Mouse (Mus musculus): Measurements from ENCODE around the gene Gm11639. TPM values are rescaled to one million over a fixed set of nuclear protein-coding genes. Genes with fewer than 3 reads are reported as not detected.
A peak's percentile ranks its signal among the peaks of the same experiment; 100 is the strongest.
"Not testable (repeated sequence)": the region's sequence is repeated elsewhere in the genome, so short reads cannot be mapped to it uniquely, and the experiment has no call there.

Gene Gm11639
- total and polyA plus RNA-seq, 2 experiments from 2014 or later, result 0.01 TPM; not detected in 1

- peak; percentile 27; the same call in 1 of the 2 replicates for ATAC-seq (ENCODE audit: insufficient read depth, low read depth)
- Histone ChIP-seq H3K27ac (ENCODE audit: low read depth) (no peak overlapping the region), H3K9me3 (replicated peaks; ENCODE audit: control insufficient read depth, low read length) (no peaks in the 10 kb centered on the region), H3K36me3 (replicated peaks; ENCODE audit: control insufficient read depth, insufficient read depth, low read length) (peaks cover 19% of the 10 kb centered on the region), H3K27me3 (ENCODE audit: control insufficient read depth, insufficient read depth, low read length) (no peaks in the 10 kb centered on the region), H3K9ac (replicated peaks; ENCODE audit: low read depth, low read length) (peak overlapping the region; percentile 62), H3K4me1 (ENCODE audit: control insufficient read depth, insufficient read depth) (peaks cover 11% of the 10 kb centered on the region), H3K4me2 (ENCODE audit: low read depth, low read length) (peak overlapping the region; percentile 94), H3K4me3 (ENCODE audit: low read depth, low read length) (peak overlapping the region; percentile 89)
- no peak for TF ChIP-seq EP300 (IDR thresholded peaks at IDR 0.05; ENCODE audit: low read depth)
- no peak for TF ChIP-seq CTCF (IDR thresholded peaks at IDR 0.05; ENCODE audit: low read depth)
- DNase-seq (ENCODE audit: low spot score), result no peak
- WGBS, result under 1% methylated on average over 48 of the region's 49 CpGs
Measured at GRCm38 (mm10) chr11:105126520-105127029, 441.1 kb downstream of the Gm11639 start.

DNA sequence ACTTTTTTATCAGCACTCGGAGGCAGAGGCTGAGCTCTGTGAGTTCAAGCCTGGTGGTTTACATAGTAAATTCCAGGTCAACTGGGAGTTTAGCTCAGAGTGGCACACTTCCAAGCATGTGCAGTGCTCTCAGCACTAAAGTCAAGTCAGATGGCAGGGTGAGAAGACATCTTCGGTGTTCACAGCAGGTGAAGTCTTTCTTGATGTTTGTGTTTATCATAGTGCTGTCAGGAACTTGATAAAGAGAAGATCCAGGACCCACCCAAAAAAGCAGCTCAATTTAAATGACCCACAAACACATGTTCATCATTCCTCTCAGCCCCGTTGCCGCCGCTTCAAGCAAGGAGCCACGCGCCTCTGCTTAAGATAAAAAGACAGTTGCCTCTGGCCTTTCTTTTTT lies 450.2 kb downstream of the Gm11639 start:
- 92% methylated on average over 7 of the region's 7 CpGs for WGBS
- H3K27ac ChIP-seq (ENCODE audit: low read depth), result no peak overlapping the region
- H3K4me2 ChIP-seq (ENCODE audit: low read depth, low read length), result no peak overlapping the region
- no peaks in the 10 kb centered on the region for H3K9me3 ChIP-seq (replicated peaks; ENCODE audit: control insufficient read depth, low read length)
- no peak overlapping the region for H3K9ac ChIP-seq (replicated peaks; ENCODE audit: low read depth, low read length)
- H3K36me3 ChIP-seq (replicated peaks; ENCODE audit: control insufficient read depth, insufficient read depth, low read length), result peaks cover 97% of the 10 kb centered on the region
- no peak for DNase-seq (ENCODE audit: low spot score)
- ATAC-seq (ENCODE audit: insufficient read depth, low read depth), result no peak
- H3K4me3 ChIP-seq (ENCODE audit: low read depth, low read length), result no peak overlapping the region
- H3K27me3 ChIP-seq (ENCODE audit: control insufficient read depth, insufficient read depth, low read length), result no peaks in the 10 kb centered on the region
- no peak for TF ChIP-seq CTCF (IDR thresholded peaks at IDR 0.05; ENCODE audit: low read depth)
- no peak for TF ChIP-seq EP300 (IDR thresholded peaks at IDR 0.05; ENCODE audit: low read depth)
- no peaks in the 10 kb centered on the region for H3K4me1 ChIP-seq (ENCODE audit: control insufficient read depth, insufficient read depth)

GRCm38 (mm10) chr11:105137255-105137654 lies 451.7 kb downstream of the Gm11639 start:
- not testable (repeated sequence) for H3K27me3 ChIP-seq (ENCODE audit: control insufficient read depth, insufficient read depth, low read length); ATAC-seq (ENCODE audit: insufficient read depth, low read depth); H3K4me3 ChIP-seq (ENCODE audit: low read depth, low read length); H3K4me2 ChIP-seq (ENCODE audit: low read depth, low read length); H3K9ac ChIP-seq (replicated peaks; ENCODE audit: low read depth, low read length); H3K27ac ChIP-seq (ENCODE audit: low read depth); H3K4me1 ChIP-seq (ENCODE audit: control insufficient read depth, insufficient read depth); DNase-seq (ENCODE audit: low spot score); H3K9me3 ChIP-seq (replicated peaks; ENCODE audit: control insufficient read depth, low read length)
- 85% methylated on average over 2 of the region's 2 CpGs for WGBS
- peaks cover 90% of the 10 kb centered on the region for H3K36me3 ChIP-seq (replicated peaks; ENCODE audit: control insufficient read depth, insufficient read depth, low read length)

DNA sequence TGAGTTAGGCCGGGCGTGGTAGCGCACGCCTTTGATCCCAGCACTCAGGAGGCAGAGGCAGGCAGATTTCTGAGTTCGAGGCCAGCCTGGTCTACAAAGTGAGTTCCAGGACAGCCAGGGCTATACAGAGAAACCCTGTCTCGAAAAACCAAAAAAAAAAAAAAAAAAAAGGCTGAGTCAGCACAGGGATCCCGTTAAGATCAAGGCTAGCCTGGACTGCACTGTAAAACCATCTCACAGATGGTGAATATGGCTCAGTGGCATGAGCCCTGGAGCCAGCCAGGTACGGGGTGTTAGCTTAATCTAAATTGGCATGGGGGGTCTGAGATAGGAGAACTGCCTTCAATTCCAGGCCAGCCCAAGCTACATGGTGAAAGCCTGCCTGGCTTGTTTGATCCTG lies 455.0 kb downstream of the Gm11639 start:
- peaks cover 58% of the 10 kb centered on the region for H3K36me3 ChIP-seq (replicated peaks; ENCODE audit: control insufficient read depth, insufficient read depth, low read length)
- H3K9me3 ChIP-seq (replicated peaks; ENCODE audit: control insufficient read depth, low read length); ATAC-seq (ENCODE audit: insufficient read depth, low read depth); H3K27me3 ChIP-seq (ENCODE audit: control insufficient read depth, insufficient read depth, low read length); H3K9ac ChIP-seq (replicated peaks; ENCODE audit: low read depth, low read length); H3K4me3 ChIP-seq (ENCODE audit: low read depth, low read length); H3K4me2 ChIP-seq (ENCODE audit: low read depth, low read length); DNase-seq (ENCODE audit: low spot score); H3K27ac ChIP-seq (ENCODE audit: low read depth); H3K4me1 ChIP-seq (ENCODE audit: control insufficient read depth, insufficient read depth): not testable (repeated sequence)
- WGBS, result 99% methylated on average over 7 of the region's 8 CpGs

GRCm38 (mm10) chr11:105141115-105141514 lies 455.6 kb downstream of the Gm11639 start:
- DNase-seq (ENCODE audit: low spot score), result no peak
- no peak overlapping the region for H3K4me2 ChIP-seq (ENCODE audit: low read depth, low read length)
- WGBS, result 89% methylated on average over 5 of the region's 5 CpGs
- peaks cover 52% of the 10 kb centered on the region for H3K36me3 ChIP-seq (replicated peaks; ENCODE audit: control insufficient read depth, insufficient read depth, low read length)
- no peak overlapping the region for H3K9ac ChIP-seq (replicated peaks; ENCODE audit: low read depth, low read length)
- H3K27ac ChIP-seq (ENCODE audit: low read depth), result no peak overlapping the region
- no peak for ATAC-seq (ENCODE audit: insufficient read depth, low read depth)
- H3K9me3 ChIP-seq (replicated peaks; ENCODE audit: control insufficient read depth, low read length), result no peaks in the 10 kb centered on the region
- no peaks in the 10 kb centered on the region for H3K27me3 ChIP-seq (ENCODE audit: control insufficient read depth, insufficient read depth, low read length)
- H3K4me1 ChIP-seq (ENCODE audit: control insufficient read depth, insufficient read depth), result no peaks in the 10 kb centered on the region
- no peak overlapping the region for H3K4me3 ChIP-seq (ENCODE audit: low read depth, low read length)
- TF ChIP-seq CTCF (IDR thresholded peaks at IDR 0.05; ENCODE audit: low read depth) (no peak), EP300 (IDR thresholded peaks at IDR 0.05; ENCODE audit: low read depth) (no peak)

DNA sequence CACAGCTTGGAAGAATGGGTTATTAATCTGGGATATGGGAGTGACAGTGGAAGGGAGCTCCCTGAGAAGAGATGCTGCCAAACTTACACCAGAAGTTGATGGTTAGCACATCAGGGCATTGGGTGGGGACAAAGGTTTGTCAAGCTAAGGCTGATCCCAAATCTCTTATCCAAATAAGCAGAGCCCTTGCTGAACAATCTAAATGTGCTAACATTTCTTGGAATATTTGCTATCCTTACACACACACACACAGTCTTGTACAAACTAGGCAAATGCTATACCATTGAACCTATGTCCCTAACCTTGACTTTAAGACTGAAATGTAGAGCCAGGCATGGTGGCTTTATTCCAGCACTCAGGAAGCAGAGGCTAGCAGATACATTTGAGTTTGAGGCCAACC lies 458.1 kb downstream of the Gm11639 start:
- no peak for TF ChIP-seq CTCF (IDR thresholded peaks at IDR 0.05; ENCODE audit: low read depth)
- no peak for TF ChIP-seq EP300 (IDR thresholded peaks at IDR 0.05; ENCODE audit: low read depth)
- Histone ChIP-seq H3K4me1 (ENCODE audit: control insufficient read depth, insufficient read depth) (no peaks in the 10 kb centered on the region), H3K9me3 (replicated peaks; ENCODE audit: control insufficient read depth, low read length) (no peaks in the 10 kb centered on the region), H3K27me3 (ENCODE audit: control insufficient read depth, insufficient read depth, low read length) (no peaks in the 10 kb centered on the region), H3K36me3 (replicated peaks; ENCODE audit: control insufficient read depth, insufficient read depth, low read length) (peaks cover 28% of the 10 kb centered on the region; the same call in 1 of the 2 replicates), H3K4me2 (ENCODE audit: low read depth, low read length) (no peak overlapping the region), H3K4me3 (ENCODE audit: low read depth, low read length) (no peak overlapping the region), H3K9ac (replicated peaks; ENCODE audit: low read depth, low read length) (no peak overlapping the region), H3K27ac (ENCODE audit: low read depth) (no peak overlapping the region)
- ATAC-seq (ENCODE audit: insufficient read depth, low read depth) (no peak), DNase-seq (ENCODE audit: low spot score) (no peak)

Measured in heart, postnatal 0 days (tissue).